Mouse (Mus musculus) monocyte, adult 5-6 weeks (primary cell): ENCODE measurements around the gene Slc25a54. TPM values are rescaled to one million over a fixed set of nuclear protein-coding genes. Genes with fewer than 3 reads are reported as not detected.

ENCODE experiments used
- ATAC-seq: fragments of 153-309, 156-312 bp; replicated peaks from 2 replicates; pipeline ENCODE4 v1.8.0; 2017; ENCODE audit warnings: mild to moderate bottlenecking; ENCODE audit not compliant: low TSS enrichment, insufficient number of reproducible peaks, severe bottlenecking, poor library complexity, low FRiP score
- total RNA-seq: library from RNA; stranded (forward); fragments of 200-1000, 200-491, 200-594 nt; gene quantifications from 3 replicates; pipeline ENCODE4 v1.2.3, GENCODE M21; 2017

Slc25a54 gene
- total RNA-seq: 1.4 TPM in 1 of 3 replicates, not detected in the others

DNA sequence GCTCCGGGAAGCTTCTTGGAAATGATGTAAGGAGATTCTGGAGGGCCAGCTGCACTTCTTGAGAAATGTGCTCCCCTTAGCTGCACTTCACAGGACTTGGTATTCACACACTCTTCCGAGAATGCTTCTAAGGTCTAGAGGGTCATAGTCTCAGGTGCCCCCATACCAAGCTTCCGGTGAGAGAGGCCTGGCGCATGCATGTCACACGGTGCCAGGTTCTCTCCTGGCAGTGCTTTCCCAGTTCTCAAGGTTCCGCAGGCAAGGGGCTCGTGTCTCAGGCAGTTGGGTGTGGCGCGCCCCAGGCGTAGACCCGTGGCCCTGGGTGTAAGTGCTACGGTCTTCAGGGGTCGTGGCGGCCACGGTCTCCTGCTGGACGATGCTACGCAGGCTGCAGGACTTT, at the start of gene Slc25a54:
Slc25a54 (plus strand) TSS at position 301 of the 400 bp plus-strand sequence.
- ATAC-seq: no peak

DNA sequence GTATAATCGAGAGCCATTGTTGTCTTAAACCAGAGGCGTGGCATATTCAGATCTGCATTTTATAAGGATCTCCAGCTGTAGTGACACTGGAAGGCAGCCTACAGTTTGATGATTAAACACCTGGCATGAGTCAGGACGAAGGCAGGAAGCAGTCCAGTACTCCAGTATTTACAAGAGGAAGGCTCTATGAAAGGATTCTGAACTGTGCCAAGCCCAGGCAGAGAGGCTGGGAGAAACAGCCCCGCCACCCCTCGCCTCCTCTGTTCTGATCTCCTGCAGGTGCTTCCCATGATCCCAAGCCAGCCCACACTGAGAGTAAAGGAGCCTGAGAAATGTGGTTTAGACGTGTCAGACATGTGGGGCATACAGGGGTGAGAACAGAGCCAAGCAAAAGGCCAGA, 49.5 kb upstream of the Slc25a54 start:
- ATAC-seq: no peak

- no peak for ATAC-seq
Observed at GRCm38 (mm10) chr3:109031626-109032025, 48.6 kb upstream of the Slc25a54 start.

- no peak for ATAC-seq
Observed at GRCm38 (mm10) chr3:109032306-109032705, 48.0 kb upstream of the Slc25a54 start.

DNA sequence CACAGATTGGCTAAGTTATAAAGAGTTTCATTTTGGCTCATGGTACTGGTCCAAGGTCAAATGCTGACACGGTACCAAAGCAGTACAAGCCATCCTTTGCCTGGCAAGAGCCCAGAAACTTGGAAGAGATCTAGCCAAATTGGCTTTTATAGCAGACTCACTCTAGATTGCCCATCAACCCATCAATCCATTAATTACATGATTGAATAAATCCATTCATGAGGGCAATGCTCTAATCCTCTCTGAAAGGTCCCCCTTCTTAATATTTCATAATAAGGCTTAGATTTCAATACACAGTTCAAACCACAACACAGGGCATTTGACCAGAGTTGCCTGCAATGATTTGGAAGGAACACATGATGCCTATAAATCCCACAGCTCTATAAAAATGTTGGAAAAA, 45.9 kb upstream of the Slc25a54 start:
- no peak for ATAC-seq

DNA sequence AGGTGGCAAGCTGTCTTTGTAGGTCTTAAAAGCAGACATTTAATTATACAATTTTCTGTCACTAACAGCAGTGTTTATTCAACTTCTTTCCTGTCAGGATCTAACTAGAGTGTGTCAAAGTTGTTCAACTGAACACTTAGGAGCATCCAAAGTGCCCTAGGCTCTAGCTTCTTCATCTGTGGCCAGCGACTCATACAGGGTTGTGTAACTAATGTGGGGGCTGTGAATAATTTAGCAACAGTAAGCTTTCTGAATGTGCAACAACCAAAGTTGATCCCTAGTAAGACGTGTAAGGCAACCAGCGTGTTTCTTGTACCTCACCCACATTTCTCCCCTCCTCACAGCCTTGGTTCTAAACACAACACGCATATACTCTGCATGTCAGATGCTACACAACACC, 39.4 kb upstream of the Slc25a54 start:
- ATAC-seq: no peak

- no peak for ATAC-seq
Observed at GRCm38 (mm10) chr3:109043395-109043794, 36.9 kb upstream of the Slc25a54 start.

DNA sequence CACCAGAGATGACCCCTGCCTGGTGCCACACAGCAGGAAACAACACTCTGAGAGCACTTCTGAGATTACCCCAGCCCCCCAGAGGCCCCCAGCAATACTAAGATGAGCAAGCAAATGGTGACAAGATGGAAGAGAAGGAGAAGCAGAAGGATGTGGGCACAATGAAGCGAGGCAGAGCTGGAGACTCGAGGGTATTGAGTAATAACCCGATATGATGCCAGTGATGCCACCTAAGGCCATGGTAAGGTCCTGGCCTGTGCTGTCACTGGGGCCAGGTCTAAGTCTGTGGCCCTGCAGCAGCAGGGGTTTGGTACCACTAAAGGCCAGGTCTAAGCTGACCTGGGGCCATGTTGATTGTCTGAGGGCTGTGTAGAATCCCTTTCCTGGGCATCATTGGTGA, 33.8 kb upstream of the Slc25a54 start:
- ATAC-seq: no peak

- ATAC-seq: no peak
Observed at GRCm38 (mm10) chr3:109047707-109048283, 32.5 kb upstream of the Slc25a54 start.

GRCm38 (mm10) chr3:109051056-109051945, 29.0 kb upstream of the Slc25a54 start:
- ATAC-seq: no peak

DNA sequence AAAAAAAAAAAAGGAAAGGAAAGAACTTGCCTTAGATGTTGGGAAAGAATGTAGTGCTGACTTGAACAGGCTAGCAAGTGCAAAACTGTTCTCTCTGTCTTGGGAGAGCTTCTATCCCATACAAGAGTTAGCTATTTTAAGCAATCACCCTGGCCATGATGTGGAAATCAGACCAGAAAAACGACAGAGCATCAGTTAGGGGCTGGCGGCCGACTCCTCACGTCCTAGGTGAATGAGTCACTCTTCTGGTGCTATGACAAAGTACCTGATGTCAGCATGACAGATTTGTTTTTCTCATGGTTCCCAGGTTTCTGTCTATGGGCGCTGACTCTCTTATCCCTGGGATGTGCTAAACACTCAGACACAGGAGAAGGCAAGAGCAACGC, 28.3 kb upstream of the Slc25a54 start:
- ATAC-seq: no peak

- no peak for ATAC-seq
Observed at GRCm38 (mm10) chr3:109059903-109060302, 20.4 kb upstream of the Slc25a54 start.

- no peak for ATAC-seq
Observed at GRCm38 (mm10) chr3:109062391-109062790, 17.9 kb upstream of the Slc25a54 start.

- ATAC-seq: peak; percentile 85; the same call in 1 of the 2 replicates
Observed at GRCm38 (mm10) chr3:109062989-109063388, 17.3 kb upstream of the Slc25a54 start.

GRCm38 (mm10) chr3:109084418-109084817, 4.1 kb downstream of the Slc25a54 start:
- ATAC-seq: peak; percentile 31; the same call in 1 of the 2 replicates

DNA sequence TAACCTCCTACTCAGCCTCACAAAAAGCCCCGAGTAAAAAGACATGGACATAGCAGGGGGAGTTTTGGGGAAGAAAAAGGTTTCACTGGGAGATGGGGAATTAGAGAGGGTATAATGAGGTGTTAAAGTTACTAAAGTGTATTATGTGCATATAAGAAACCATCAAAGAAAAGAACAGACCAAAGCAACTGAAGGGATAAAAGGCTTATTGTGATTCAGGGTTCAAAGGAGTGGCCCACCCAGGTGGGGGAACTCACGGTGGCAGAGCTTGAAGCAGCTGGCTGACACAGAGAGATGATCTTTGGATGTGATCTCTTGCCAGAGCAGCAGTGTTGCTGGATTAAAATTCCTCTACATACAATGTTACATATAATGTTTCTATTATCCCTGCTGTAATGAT, 8.2 kb downstream of the Slc25a54 start:
- no peak for ATAC-seq

DNA sequence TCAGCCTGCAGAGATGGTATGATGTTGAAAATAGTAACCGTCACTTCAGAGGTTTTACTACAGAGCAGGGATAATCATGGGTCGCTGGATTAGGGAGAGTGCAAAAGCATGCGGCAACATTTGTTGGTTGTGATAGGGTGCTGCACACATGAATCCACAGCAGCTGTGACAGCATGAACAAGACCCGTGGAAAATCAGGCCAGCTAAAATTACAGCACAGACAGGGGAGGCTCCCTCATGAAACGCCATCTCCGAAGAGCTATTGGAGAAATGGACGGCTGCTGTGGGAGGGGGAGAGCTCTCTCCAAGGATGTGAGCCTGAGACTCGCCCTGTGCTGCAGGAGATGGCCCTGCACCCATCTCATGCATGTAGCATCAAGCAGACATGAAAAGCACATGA, 24.4 kb downstream of the Slc25a54 start:
- no peak for ATAC-seq

DNA sequence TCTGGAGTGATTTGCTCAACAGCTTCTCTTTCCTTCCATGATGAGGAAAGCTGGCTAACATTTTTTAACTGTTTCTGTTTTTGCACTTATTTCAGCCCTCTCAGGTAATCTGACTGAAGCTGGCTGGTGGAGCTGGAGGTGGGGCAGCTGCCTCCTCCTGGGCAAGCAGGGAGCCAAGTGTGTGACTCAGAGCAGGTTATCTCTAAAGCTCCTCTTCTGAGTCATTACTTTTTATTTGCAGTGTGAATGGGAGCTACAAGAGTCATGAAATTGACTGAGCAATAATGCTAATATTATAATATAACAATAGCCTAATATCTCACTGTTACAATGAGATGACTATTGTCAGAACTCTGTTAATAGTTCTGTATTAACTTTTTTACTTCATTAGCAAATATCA, 36.9 kb downstream of the Slc25a54 start:
- ATAC-seq: no peak

- ATAC-seq: no peak
Observed at GRCm38 (mm10) chr3:109119562-109119961, 39.3 kb downstream of the Slc25a54 start.

GRCm38 (mm10) chr3:109119973-109120372, 39.7 kb downstream of the Slc25a54 start:
- no peak for ATAC-seq
